Mouse (Mus musculus): ENCODE data around the gene Cmss1.

GRCm38 (mm10) chr16:57486266-57486665 lies 120.4 kb downstream of the Cmss1 start:
- TF ChIP-seq POLR2A (IDR thresholded peaks at IDR 0.05; ENCODE audit: borderline replicate concordance, extremely low read depth, insufficient read depth, insufficient read length, poor library complexity, severe bottlenecking) (no peak), CTCF (IDR thresholded peaks at IDR 0.05; ENCODE audit: borderline replicate concordance, extremely low read depth, insufficient read depth, insufficient read length) (no peak)
